Mouse (Mus musculus) frontal cortex, adult (tissue): Measurements from ENCODE around the gene Pfas.
"Not testable (repeated sequence)": the region's sequence is repeated elsewhere in the genome, so short reads cannot be mapped to it uniquely, and the experiment has no call there.

Experiments used
- ATAC-seq: cut with Nextera tagmentation; 2 replicates; pipeline ENCODE4 v1.9.2; 2017; ENCODE audit warnings: mild to moderate bottlenecking, moderate library complexity, mixed read lengths; ENCODE audit not compliant: low TSS enrichment

Pfas gene

GRCm38 (mm10) chr11:68970232-68970631 lies 38.0 kb downstream of the Pfas start:
- no peak for ATAC-seq

GRCm38 (mm10) chr11:68968752-68969151 lies 39.5 kb downstream of the Pfas start:
- no peak for ATAC-seq

GRCm38 (mm10) chr11:68967337-68968282 lies 40.6 kb downstream of the Pfas start, which contains the start of gene Slc25a35:
TSS of gene Slc25a35 (plus strand) at chr11:68968131.
- ATAC-seq = peak; percentile 98

GRCm38 (mm10) chr11:68966554-68966953 lies 41.7 kb downstream of the Pfas start:
- ATAC-seq = no peak

DNA sequence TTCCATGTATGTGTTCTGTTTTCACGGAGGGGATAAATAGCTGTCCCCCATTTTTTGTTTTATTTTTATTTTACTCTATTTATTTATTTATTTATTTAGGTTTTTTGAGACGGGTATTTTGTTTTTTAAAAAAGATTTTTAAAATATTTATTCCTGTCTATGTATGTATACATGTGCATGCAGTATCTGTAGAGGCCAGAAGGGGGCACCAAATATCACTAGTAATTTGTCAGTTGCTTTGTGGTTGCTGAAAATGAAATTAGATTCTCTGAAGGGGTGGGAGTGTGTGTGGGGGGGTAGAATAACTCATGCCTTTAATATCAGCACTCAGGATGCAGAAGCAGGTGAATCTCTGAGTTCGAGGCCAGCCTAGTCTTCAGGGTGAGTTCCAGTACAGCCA lies 42.4 kb downstream of the Pfas start:
- no peak for ATAC-seq

DNA sequence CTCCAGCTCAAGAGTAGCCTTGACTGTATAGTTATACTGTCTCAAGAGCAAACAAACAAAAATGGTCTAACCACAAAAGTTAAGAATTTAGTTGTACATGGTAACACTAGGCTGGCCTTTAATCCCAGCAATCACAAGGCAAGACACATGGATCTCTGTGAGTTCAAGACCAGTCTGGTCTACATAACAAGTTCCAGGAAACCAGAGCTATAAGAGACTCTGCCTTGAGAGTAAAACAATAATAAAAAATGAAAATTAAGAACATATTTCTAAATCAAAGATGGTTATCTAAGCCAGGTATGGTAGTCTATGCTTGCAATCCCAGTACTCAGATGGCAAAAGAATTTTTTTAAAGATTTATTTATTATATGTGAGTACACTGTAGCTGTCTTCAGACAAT lies 43.2 kb downstream of the Pfas start:
- ATAC-seq = no peak

DNA sequence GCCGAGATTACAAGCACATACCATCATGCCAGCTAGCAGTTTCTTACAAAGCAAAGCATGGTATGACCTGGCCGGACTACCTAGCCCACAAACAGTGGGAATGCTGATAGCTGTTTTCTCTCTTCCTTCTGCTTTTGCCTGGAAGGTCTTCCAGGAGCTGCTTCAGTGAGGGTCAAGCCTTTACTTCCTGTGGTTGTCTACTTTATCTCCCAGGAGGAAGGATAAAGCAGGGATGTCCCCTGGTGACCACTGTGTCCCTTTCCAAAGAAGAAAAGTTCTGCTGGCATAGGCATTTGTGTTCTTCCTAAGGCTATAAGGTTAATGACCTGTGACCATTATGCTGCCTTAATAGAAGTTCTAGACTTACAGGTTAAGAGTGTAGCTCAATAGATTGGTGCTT lies 44.9 kb downstream of the Pfas start:
- ATAC-seq = no peak

DNA sequence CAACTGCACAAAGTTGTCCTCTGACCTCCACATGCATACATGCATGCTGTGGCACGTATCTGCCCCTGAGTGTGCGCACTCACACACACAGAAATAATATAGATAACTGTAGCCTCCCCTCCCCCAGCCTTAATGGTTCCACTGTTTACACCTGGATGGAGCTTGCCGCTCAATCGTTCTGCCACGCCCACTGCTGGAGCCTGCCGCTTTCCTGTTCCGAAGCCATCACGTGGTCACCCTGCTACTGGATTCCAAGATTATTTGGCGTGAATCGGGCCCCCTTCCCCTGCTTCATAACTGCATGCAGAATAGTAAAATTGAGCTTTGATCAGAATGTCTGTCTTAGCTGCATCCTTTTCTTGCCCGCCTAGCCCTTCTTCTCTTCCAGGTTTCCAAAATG lies 46.1 kb downstream of the Pfas start:
- ATAC-seq = not testable (repeated sequence)

GRCm38 (mm10) chr11:68961596-68961995 lies 46.7 kb downstream of the Pfas start:
- ATAC-seq = no peak; the same call in 1 of the 2 replicates

DNA sequence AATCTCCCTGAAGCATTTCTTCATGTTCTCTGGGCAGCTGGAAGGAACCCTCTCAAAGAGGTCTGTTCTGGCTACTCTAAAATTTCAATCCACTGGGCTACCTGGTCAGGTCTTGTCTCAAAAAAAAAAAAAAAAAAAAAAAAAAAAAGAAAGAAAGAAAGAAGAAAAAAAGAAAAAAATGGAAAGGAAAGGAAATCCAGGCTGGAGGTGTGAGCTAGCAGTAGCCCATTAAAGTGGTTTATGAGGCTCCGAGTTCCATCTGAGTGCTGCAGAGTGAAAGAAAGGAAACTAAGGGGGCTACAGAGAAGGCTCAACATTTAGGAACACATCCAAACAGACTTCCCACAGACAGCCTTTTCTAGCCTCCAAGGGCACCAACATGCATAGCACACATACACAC lies 50.3 kb downstream of the Pfas start:
- no peak for ATAC-seq

GRCm38 (mm10) chr11:68957308-68957707 lies 51.0 kb downstream of the Pfas start, which contains the start of gene Arhgef15:
TSS of gene Arhgef15 (minus strand) at chr11:68957480.
- ATAC-seq = no peak

- no peak for ATAC-seq
Observed at GRCm38 (mm10) chr11:68956697-68957096, 51.6 kb downstream of the Pfas start.

- ATAC-seq = no peak
Observed at GRCm38 (mm10) chr11:68956107-68956506, 52.2 kb downstream of the Pfas start.

DNA sequence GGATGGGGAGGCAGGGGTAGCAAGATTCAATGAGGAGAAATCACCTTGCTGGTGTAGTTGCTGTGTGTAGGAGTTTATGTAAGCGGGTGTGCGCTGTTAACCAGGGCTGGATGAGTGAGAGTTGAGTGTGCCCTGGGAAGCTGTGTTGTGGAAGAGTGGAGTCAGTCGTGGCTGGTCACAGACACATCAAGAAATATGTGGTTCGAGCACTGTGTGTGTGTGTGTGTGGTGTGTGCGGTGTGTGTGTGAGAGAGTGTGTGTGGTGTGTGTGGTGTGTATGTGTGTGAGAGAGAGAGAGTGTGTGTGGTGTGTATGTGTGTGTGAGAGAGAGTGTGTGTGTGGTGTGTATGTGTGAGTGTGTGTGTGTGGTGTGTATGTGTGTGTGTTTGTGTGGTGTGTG lies 52.8 kb downstream of the Pfas start:
- ATAC-seq = no peak

GRCm38 (mm10) chr11:68954408-68954807 lies 53.9 kb downstream of the Pfas start:
- ATAC-seq = peak; percentile 47; the same call in 1 of the 2 replicates

DNA sequence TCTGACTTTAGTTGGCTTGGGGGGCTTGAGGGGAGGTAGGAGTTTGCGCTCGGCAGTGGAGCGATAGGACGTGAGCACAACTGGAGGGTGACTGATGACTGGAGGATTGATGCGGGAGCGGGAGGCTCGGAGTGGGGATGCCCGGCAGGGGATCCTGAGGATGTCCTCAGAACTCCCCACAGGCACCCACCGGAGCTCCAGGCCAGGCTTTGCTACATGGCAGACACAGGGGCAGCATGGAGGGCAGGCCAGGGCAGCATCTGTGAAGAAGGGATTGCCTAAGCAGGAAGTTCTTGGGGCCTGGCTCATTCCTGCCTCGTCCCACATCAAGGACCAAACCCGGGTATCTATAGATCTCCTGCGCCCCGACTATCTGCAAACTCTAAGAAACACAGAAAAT lies 54.4 kb downstream of the Pfas start:
- no peak for ATAC-seq

GRCm38 (mm10) chr11:68947542-68947993 lies 60.7 kb downstream of the Pfas start:
- ATAC-seq = peak; percentile 74; the same call in 1 of the 2 replicates

DNA sequence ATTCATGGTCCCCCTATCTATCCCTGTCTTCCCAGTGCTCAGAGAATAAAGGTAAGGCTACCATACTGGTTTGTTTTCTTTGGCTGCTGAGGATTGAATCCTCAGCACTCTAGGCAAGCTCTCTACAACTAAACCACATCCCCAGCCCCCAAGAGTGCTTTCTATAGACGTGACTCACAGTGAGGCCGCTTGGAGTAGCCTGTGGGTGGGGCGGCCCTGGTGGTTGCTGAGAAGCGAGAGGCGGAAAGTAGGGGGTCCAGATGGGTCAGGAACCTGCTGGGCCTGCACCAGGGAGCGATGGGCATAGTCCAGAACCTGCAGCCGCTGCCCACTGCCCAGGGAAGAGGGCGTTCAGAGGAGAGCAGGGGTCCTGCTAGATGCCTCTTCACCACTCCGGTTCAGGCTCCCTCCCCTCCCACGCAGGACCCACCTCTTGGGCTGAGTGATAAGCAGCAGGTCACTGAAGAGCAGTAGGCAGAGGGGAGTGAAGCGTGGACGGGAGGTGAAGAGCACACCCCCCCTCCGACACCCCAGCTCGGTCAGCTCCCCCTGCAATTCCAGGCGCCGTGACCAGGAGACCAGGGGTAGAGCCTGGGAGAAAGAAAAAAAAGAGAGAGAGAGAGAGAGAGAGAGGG lies 61.3 kb downstream of the Pfas start:
- ATAC-seq = peak; percentile 86

DNA sequence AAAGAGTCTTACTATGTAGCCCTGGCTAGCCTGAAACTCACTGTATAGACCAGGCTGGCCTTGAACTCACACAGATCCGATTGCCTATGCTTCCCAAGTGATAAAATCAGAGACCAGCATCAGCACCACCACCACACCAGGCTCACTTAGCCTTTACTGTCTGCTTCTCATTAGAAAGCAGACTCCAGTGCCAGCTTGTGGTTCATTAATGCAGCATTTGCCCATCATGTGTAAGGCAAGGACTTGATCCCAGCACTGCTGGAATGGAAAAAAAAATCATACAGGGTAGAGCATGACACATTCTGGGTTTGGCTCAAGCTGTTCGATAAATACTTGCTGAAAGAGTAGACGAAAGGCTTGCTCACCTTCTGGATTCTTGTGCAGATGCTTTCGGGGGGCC lies 62.3 kb downstream of the Pfas start:
- ATAC-seq = no peak

DNA sequence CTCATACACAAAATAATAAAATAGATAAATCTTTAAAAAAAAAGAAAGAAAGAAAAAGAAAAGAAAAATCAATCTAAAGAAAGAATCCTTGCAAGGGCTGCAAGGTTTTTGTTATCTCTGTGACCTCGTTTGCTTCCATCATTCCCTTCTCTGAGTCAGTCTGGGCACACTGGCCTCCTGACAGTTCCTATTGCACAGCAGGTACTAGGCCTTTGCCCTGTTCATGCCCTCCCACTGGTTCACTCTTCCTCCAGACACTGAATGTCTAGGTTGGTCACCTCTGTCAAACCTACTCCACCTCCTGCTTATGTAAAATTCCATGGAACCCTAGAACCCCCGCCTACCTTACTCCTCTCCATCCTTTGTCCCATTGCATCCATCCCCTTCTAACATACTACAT lies 63.0 kb downstream of the Pfas start:
- no peak for ATAC-seq

GRCm38 (mm10) chr11:68942731-68943130 lies 65.5 kb downstream of the Pfas start:
- no peak for ATAC-seq

DNA sequence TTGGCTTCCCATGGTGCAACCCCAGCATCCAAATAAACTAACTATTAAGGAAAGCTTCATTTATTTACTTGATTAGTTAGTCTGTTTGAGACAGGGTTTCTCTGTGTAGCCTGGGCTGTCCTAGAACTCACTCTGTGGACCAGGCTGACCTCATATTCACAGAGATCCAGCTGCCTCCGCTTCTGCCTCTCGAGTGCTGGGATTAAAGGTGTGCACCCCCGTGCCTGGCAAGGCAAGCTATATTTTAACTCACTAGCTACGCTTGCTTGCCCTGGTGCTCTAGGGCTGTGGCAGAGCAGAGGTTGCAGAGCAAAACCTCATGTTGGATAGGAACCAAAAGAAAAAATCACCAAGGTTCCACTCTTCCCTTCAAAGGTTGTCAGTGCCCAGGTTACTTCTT lies 67.7 kb downstream of the Pfas start:
- no peak for ATAC-seq
